Mouse (Mus musculus): Measurements from ENCODE around the gene Thsd4. TPM values are rescaled to one million over a fixed set of nuclear protein-coding genes. Genes with fewer than 3 reads are reported as not detected.

Thsd4 gene
- polyA plus RNA-seq, 1 experiment from 2014 or later = 38.7 TPM

DNA sequence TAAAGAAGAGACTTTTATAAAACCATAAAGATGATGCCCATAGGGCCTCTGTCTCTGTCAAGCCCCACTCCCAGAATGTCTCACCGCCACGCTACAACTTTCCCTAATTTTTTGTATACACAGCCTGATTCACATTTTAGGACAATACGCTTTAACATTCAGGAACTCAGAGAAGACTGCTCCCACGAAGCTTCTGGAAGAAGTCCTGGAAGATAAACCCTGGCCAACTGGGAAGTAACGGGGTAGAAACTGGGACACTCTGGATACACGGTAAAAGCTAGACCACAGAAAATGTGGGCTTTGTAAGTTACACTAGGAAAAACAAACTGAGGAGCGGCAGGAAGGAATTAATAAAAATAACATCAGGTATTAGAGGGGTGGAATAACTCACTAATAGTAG, 318.7 kb downstream of the Thsd4 start:
- H3K36me3 ChIP-seq (ENCODE audit: control insufficient read depth, insufficient read depth, low read length) = no peaks in the 10 kb centered on the region
- WGBS = 62% methylated on average over 7 of the region's 7 CpGs
- H3K27ac ChIP-seq (ENCODE audit: low read depth, low read length) = no peak overlapping the region
- no peaks in the 10 kb centered on the region for H3K27me3 ChIP-seq (ENCODE audit: control insufficient read depth, insufficient read depth, low read length)
- no peaks in the 10 kb centered on the region for H3K9me3 ChIP-seq (ENCODE audit: control insufficient read depth, low read length)
- no peak overlapping the region for H3K4me3 ChIP-seq (ENCODE audit: low read length)
- no peak overlapping the region for H3K9ac ChIP-seq (ENCODE audit: low read depth, low read length)
- H3K4me1 ChIP-seq (ENCODE audit: control insufficient read depth, insufficient read depth, low read length) = no peaks in the 10 kb centered on the region
- no peak overlapping the region for H3K4me2 ChIP-seq (replicated peaks; ENCODE audit: low read depth, low read length)
- ATAC-seq (ENCODE audit: low FRiP score, low TSS enrichment) = no peak

GRCm38 (mm10) chr9:60200436-60200835, 321.4 kb downstream of the Thsd4 start:
- Histone ChIP-seq H3K27me3 (ENCODE audit: control insufficient read depth, insufficient read depth, low read length) (no peaks in the 10 kb centered on the region), H3K27ac (ENCODE audit: low read depth, low read length) (no peak overlapping the region), H3K4me3 (ENCODE audit: low read length) (no peak overlapping the region), H3K4me1 (ENCODE audit: control insufficient read depth, insufficient read depth, low read length) (no peaks in the 10 kb centered on the region), H3K4me2 (replicated peaks; ENCODE audit: low read depth, low read length) (no peak overlapping the region), H3K9ac (ENCODE audit: low read depth, low read length) (no peak overlapping the region), H3K9me3 (ENCODE audit: control insufficient read depth, low read length) (no peaks in the 10 kb centered on the region), H3K36me3 (ENCODE audit: control insufficient read depth, insufficient read depth, low read length) (no peaks in the 10 kb centered on the region)
- no peak for ATAC-seq (ENCODE audit: low FRiP score, low TSS enrichment)
- WGBS = 86% methylated on average over 2 of the region's 2 CpGs

- H3K9me3 ChIP-seq (ENCODE audit: control insufficient read depth, low read length) = no peaks in the 10 kb centered on the region
- H3K9ac ChIP-seq (ENCODE audit: low read depth, low read length) = no peak overlapping the region
- no peak overlapping the region for H3K27ac ChIP-seq (ENCODE audit: low read depth, low read length)
- no peak for ATAC-seq (ENCODE audit: low FRiP score, low TSS enrichment)
- no peaks in the 10 kb centered on the region for H3K36me3 ChIP-seq (ENCODE audit: control insufficient read depth, insufficient read depth, low read length)
- H3K27me3 ChIP-seq (ENCODE audit: control insufficient read depth, insufficient read depth, low read length) = no peaks in the 10 kb centered on the region
- H3K4me3 ChIP-seq (ENCODE audit: low read length) = no peak overlapping the region
- H3K4me2 ChIP-seq (replicated peaks; ENCODE audit: low read depth, low read length) = no peak overlapping the region
- no peaks in the 10 kb centered on the region for H3K4me1 ChIP-seq (ENCODE audit: control insufficient read depth, insufficient read depth, low read length)
- WGBS = 42% methylated on average over 12 of the region's 12 CpGs
Observed at GRCm38 (mm10) chr9:60198530-60199200, 323.2 kb downstream of the Thsd4 start.

DNA sequence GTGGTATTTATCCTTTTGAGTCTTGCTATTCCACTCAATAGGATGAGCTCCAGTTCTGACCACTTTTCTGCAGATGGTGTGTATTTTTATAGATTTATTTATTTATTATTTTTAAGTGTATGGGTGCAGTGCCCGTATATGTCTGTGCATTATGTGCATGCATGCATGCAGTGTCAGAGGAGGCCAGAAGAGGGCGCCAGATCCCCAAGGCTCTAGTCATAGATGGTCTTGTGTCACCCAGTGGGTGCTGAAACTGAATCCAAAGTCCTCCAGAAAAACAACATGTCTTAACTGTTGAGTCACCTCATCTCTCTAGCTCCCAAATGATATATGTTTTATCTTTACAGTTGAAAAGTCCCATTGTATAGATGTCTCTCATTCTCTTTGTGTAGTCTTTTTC, 326.3 kb downstream of the Thsd4 start:
- no peaks in the 10 kb centered on the region for H3K9me3 ChIP-seq (ENCODE audit: control insufficient read depth, low read length)
- H3K9ac ChIP-seq (ENCODE audit: low read depth, low read length) = no peak overlapping the region
- H3K27ac ChIP-seq (ENCODE audit: low read depth, low read length) = no peak overlapping the region
- H3K4me2 ChIP-seq (replicated peaks; ENCODE audit: low read depth, low read length) = no peak overlapping the region
- H3K36me3 ChIP-seq (ENCODE audit: control insufficient read depth, insufficient read depth, low read length) = no peaks in the 10 kb centered on the region
- H3K27me3 ChIP-seq (ENCODE audit: control insufficient read depth, insufficient read depth, low read length) = no peaks in the 10 kb centered on the region
- WGBS = 83% methylated on average over 2 of the region's 2 CpGs
- no peak overlapping the region for H3K4me3 ChIP-seq (ENCODE audit: low read length)
- ATAC-seq (ENCODE audit: low FRiP score, low TSS enrichment) = no peak
- H3K4me1 ChIP-seq (ENCODE audit: control insufficient read depth, insufficient read depth, low read length) = no peaks in the 10 kb centered on the region

GRCm38 (mm10) chr9:60194905-60195304, 326.9 kb downstream of the Thsd4 start:
- no peak for ATAC-seq (ENCODE audit: low FRiP score, low TSS enrichment)
- H3K36me3 ChIP-seq (ENCODE audit: control insufficient read depth, insufficient read depth, low read length) = no peaks in the 10 kb centered on the region
- no peak overlapping the region for H3K27ac ChIP-seq (ENCODE audit: low read depth, low read length)
- WGBS = 72% methylated on average over 6 of the region's 6 CpGs
- no peaks in the 10 kb centered on the region for H3K9me3 ChIP-seq (ENCODE audit: control insufficient read depth, low read length)
- H3K4me3 ChIP-seq (ENCODE audit: low read length) = no peak overlapping the region
- no peak overlapping the region for H3K4me2 ChIP-seq (replicated peaks; ENCODE audit: low read depth, low read length)
- no peaks in the 10 kb centered on the region for H3K27me3 ChIP-seq (ENCODE audit: control insufficient read depth, insufficient read depth, low read length)
- H3K9ac ChIP-seq (ENCODE audit: low read depth, low read length) = no peak overlapping the region
- no peaks in the 10 kb centered on the region for H3K4me1 ChIP-seq (ENCODE audit: control insufficient read depth, insufficient read depth, low read length)

GRCm38 (mm10) chr9:60192321-60192720, 329.5 kb downstream of the Thsd4 start:
- Histone ChIP-seq H3K27me3 (ENCODE audit: control insufficient read depth, insufficient read depth, low read length) (no peaks in the 10 kb centered on the region), H3K4me2 (replicated peaks; ENCODE audit: low read depth, low read length) (no peak overlapping the region), H3K9me3 (ENCODE audit: control insufficient read depth, low read length) (no peaks in the 10 kb centered on the region), H3K9ac (ENCODE audit: low read depth, low read length) (no peak overlapping the region), H3K4me1 (ENCODE audit: control insufficient read depth, insufficient read depth, low read length) (0 out of 2 replicates have a peak, but pooled peaks cover 3% of the 10 kb centered on the region), H3K27ac (ENCODE audit: low read depth, low read length) (no peak overlapping the region), H3K4me3 (ENCODE audit: low read length) (no peak overlapping the region), H3K36me3 (ENCODE audit: control insufficient read depth, insufficient read depth, low read length) (no peaks in the 10 kb centered on the region)
- 87% methylated on average over 5 of the region's 5 CpGs for WGBS
- no peak for ATAC-seq (ENCODE audit: low FRiP score, low TSS enrichment)

- ATAC-seq (ENCODE audit: low FRiP score, low TSS enrichment) = peak; percentile 78
- H3K4me3 ChIP-seq (ENCODE audit: low read length) = no peak overlapping the region
- H3K9ac ChIP-seq (ENCODE audit: low read depth, low read length) = no peak overlapping the region
- H3K36me3 ChIP-seq (ENCODE audit: control insufficient read depth, insufficient read depth, low read length) = no peaks in the 10 kb centered on the region
- no peaks in the 10 kb centered on the region for H3K27me3 ChIP-seq (ENCODE audit: control insufficient read depth, insufficient read depth, low read length)
- H3K27ac ChIP-seq (ENCODE audit: low read depth, low read length) = no peak overlapping the region
- H3K9me3 ChIP-seq (ENCODE audit: control insufficient read depth, low read length) = no peaks in the 10 kb centered on the region
- 14% methylated on average over 2 of the region's 2 CpGs for WGBS
- 0 out of 2 replicates have a peak, but pooled peaks cover 3% of the 10 kb centered on the region for H3K4me1 ChIP-seq (ENCODE audit: control insufficient read depth, insufficient read depth, low read length)
- H3K4me2 ChIP-seq (replicated peaks; ENCODE audit: low read depth, low read length) = no peak overlapping the region
Observed at GRCm38 (mm10) chr9:60187437-60187836, 334.4 kb downstream of the Thsd4 start.

DNA sequence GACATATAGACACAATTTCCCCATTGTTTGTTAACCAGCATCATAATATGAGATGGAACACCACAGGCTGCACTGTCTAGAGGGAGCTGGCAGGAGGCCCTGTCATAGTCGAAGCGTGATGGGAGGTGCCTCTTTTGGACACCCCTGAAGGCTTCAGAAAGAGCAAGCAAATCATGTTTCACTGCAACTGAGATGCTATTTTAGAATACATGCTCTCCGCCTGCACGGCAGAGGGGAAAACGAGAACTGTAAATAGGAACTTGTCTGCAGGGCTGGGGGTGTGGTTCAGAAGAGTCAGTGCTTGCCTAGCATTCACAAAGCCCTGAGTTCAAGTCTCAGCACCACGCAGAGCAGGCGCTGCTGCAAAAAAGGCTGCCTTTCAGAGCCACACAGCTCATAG, 334.9 kb downstream of the Thsd4 start:
- Histone ChIP-seq H3K9ac (ENCODE audit: low read depth, low read length) (no peak overlapping the region), H3K27me3 (ENCODE audit: control insufficient read depth, insufficient read depth, low read length) (no peaks in the 10 kb centered on the region), H3K4me2 (replicated peaks; ENCODE audit: low read depth, low read length) (no peak overlapping the region), H3K9me3 (ENCODE audit: control insufficient read depth, low read length) (no peaks in the 10 kb centered on the region), H3K4me3 (ENCODE audit: low read length) (no peak overlapping the region), H3K27ac (ENCODE audit: low read depth, low read length) (no peak overlapping the region), H3K36me3 (ENCODE audit: control insufficient read depth, insufficient read depth, low read length) (no peaks in the 10 kb centered on the region), H3K4me1 (ENCODE audit: control insufficient read depth, insufficient read depth, low read length) (0 out of 2 replicates have a peak, but pooled peaks cover 3% of the 10 kb centered on the region)
- WGBS = 40% methylated on average over 7 of the region's 7 CpGs
- ATAC-seq (ENCODE audit: low FRiP score, low TSS enrichment) = peak; percentile 29; the same call in 1 of the 2 replicates

GRCm38 (mm10) chr9:60184083-60184482, 337.8 kb downstream of the Thsd4 start:
- 56% methylated on average over 3 of the region's 3 CpGs for WGBS
- H3K4me3 ChIP-seq (ENCODE audit: low read length) = no peak overlapping the region
- H3K27ac ChIP-seq (ENCODE audit: low read depth, low read length) = no peak overlapping the region
- no peaks in the 10 kb centered on the region for H3K27me3 ChIP-seq (ENCODE audit: control insufficient read depth, insufficient read depth, low read length)
- H3K4me1 ChIP-seq (ENCODE audit: control insufficient read depth, insufficient read depth, low read length) = 0 out of 2 replicates have a peak, but pooled peaks cover 3% of the 10 kb centered on the region
- ATAC-seq (ENCODE audit: low FRiP score, low TSS enrichment) = no peak
- H3K9me3 ChIP-seq (ENCODE audit: control insufficient read depth, low read length) = no peaks in the 10 kb centered on the region
- no peaks in the 10 kb centered on the region for H3K36me3 ChIP-seq (ENCODE audit: control insufficient read depth, insufficient read depth, low read length)
- no peak overlapping the region for H3K4me2 ChIP-seq (replicated peaks; ENCODE audit: low read depth, low read length)
- H3K9ac ChIP-seq (ENCODE audit: low read depth, low read length) = no peak overlapping the region

Measured in kidney, embryonic 14.5 days (tissue).